ENCODE assay signal across 8 mouse cellular contexts in the genomic region with DNA sequence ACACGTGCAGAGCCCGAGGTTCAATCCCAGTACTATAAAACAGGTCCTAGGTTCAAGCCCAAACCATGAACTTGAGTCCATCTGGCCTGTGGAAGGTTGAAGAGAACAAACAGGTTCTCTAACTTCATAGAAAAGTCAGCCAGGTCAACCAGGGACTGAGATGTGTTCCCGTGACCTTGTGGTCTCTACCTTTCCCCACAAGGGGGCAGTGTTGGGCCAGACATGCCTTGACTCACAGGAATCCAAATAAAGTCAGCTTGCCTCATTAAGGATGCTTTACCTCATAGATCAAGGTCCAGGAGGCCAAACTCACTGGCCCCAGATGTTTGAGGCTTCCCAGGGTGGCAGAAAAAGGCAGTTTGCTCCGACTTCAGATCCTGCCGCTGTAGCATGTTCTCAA. TPM values are rescaled to one million over a fixed set of nuclear protein-coding genes. Genes with fewer than 3 reads are reported as not detected.
DNase-seq lines count a peak whose midpoint lies in the region; TF ChIP-seq lines count a peak whose summit lies in the region.
"Had no signal": no experiment of that assay in that cellular context is flagged by ENCODE, and none has a peak within 500 bp of the region (broad histone marks: within the 10 kb centered on the region; RNA-seq: fewer than 3 reads in every experiment).

No protein-coding gene starts in this region.

- H3K27ac ChIP-seq in CH12.LX (ENCODE audit: insufficient read depth, low read depth): no peak overlapping the region
- no peak overlapping the region for H3K27ac ChIP-seq in spleen, adult 2 months (ENCODE audit: insufficient read depth, low read length)
- H3K27ac ChIP-seq: midbrain, embryonic 12.5 days had no signal

- no peak overlapping the region for H3K4me3 ChIP-seq in CH12.LX (replicated peaks in 1 of 3; ENCODE audit: low read depth in 2 of 3, low read length in 2 of 3, poor library complexity in 1 of 3)
- no peak overlapping the region for H3K4me3 ChIP-seq in spleen, adult 2 months (ENCODE audit: extremely low read depth, insufficient read depth, insufficient read length)
- H3K4me3 ChIP-seq: midbrain, embryonic 12.5 days had no signal

- H3K27me3 ChIP-seq in CH12.LX (replicated peaks): peaks cover 35% of the 10 kb centered on the region
- H3K27me3 ChIP-seq in spleen, adult 2 months (ENCODE audit: control insufficient read depth, insufficient read depth, low read length): no peaks in the 10 kb centered on the region
- H3K27me3 ChIP-seq: midbrain, embryonic 12.5 days had no signal

- H3K9me3 ChIP-seq in CH12.LX (replicated peaks; ENCODE audit: low read length): peaks cover 4% of the 10 kb centered on the region
- H3K9me3 ChIP-seq: midbrain, embryonic 12.5 days had no signal

- dilution Hi-C loops in CH12.LX (cut with MboI; ENCODE audit: extremely low pct_ligation_motif_present, extremely low pct_unique_long_range_greater_than_20kb, low sequenced_read_pairs): no loop called here

- WGBS in spleen, adult 2 months: 25% methylated on average over 5 of the region's 5 CpGs

- no peak for TF ChIP-seq POLR2A in CH12.LX (IDR thresholded peaks at IDR 0.05; ENCODE audit: low read depth, low read length)
- no peak for TF ChIP-seq POLR2A in spleen, adult 2 months (IDR thresholded peaks at IDR 0.05; ENCODE audit: low read depth, low read length)

- TF ChIP-seq EP300 in CH12.LX (IDR thresholded peaks at IDR 0.05; ENCODE audit: low read length): no peak

- no peaks in the 10 kb centered on the region for H3K36me3 ChIP-seq in CH12.LX (replicated peaks in 1 of 2; ENCODE audit: control insufficient read depth in 1 of 2, insufficient read depth in 1 of 2, low read length in 1 of 2)
- H3K36me3 ChIP-seq in spleen, adult 2 months (ENCODE audit: control insufficient read depth, insufficient read depth, low read length): no peaks in the 10 kb centered on the region
- H3K36me3 ChIP-seq: midbrain, embryonic 12.5 days had no signal

- no peak overlapping the region for H3K4me2 ChIP-seq in CH12.LX (ENCODE audit: insufficient read depth, low read depth, poor library complexity, severe bottlenecking)
- H3K4me2 ChIP-seq: midbrain, embryonic 12.5 days had no signal

- TF ChIP-seq CTCF in CH12.LX (conservative IDR thresholded peaks at IDR 0.05 in 1 of 2, IDR thresholded peaks at IDR 0.05 in 1 of 2; ENCODE audit: low read depth in 2 of 2, low read length in 2 of 2): peak; percentile 77 to 93
- peak; percentile 73; the same call in 1 of the 2 replicates for TF ChIP-seq CTCF in spleen, adult 2 months (IDR thresholded peaks at IDR 0.05; ENCODE audit: extremely low read depth, insufficient read depth, insufficient read length, insufficient replicate concordance)

- H3K9ac ChIP-seq in CH12.LX (ENCODE audit: insufficient read depth, low read depth): no peak overlapping the region
- H3K9ac ChIP-seq: midbrain, embryonic 12.5 days had no signal

- intact Hi-C loops in gastrocnemius, postnatal 14 days (cut with DNase I; ENCODE audit: low total_unique reads): no loop called here

- peak; percentile 61 for DNase-seq in CH12.LX (ENCODE audit: extremely low read depth)
- peak; percentile 58 for DNase-seq in Muller cell, postnatal 12 days (ENCODE audit: inconsistent ontology term)
- DNase-seq in cerebellum, adult 9-10 months: peak; percentile 67
- DNase-seq in gastrocnemius, postnatal 14 days: peak; percentile 54
- DNase-seq in layer of hippocampus, adult 9-11 months: peak; percentile 53
- DNase-seq in lung, postnatal 4 days: peak; percentile 70 to 82
- peak; percentile 15 to 45 for DNase-seq in spleen, adult 2 months (ENCODE audit: low read depth in 1 of 2, low spot score in 2 of 2)

- 0 out of 4 replicates have a peak, but pooled peaks cover 0 to 2% of the 10 kb centered on the region in 2 experiments for H3K4me1 ChIP-seq in CH12.LX (ENCODE audit: control insufficient read depth in 1 of 2, insufficient read depth in 2 of 2)
- H3K4me1 ChIP-seq in spleen, adult 2 months (ENCODE audit: control insufficient read depth, insufficient read depth, insufficient read length): no peaks in the 10 kb centered on the region
- H3K4me1 ChIP-seq: midbrain, embryonic 12.5 days had no signal

- peak; percentile 59 for TF ChIP-seq RAD21 in CH12.LX (IDR thresholded peaks at IDR 0.05; ENCODE audit: low read depth, low read length)

- H3K79me2 ChIP-seq in CH12.LX (replicated peaks; ENCODE audit: control insufficient read depth, extremely low read depth, insufficient read depth, poor library complexity, severe bottlenecking): no peaks in the 10 kb centered on the region

- in situ Hi-C loops in CH12.LX (cut with MboI; ENCODE audit: low pct_ligation_motif_present, low pct_unique_long_range_greater_than_20kb, low sequenced_read_pairs): no loop called here

TF ChIP-seq in CH12.LX, 34 proteins besides CTCF, POLR2A, EP300 and RAD21:
- TF ChIP-seq BHLHE40 (IDR thresholded peaks at IDR 0.05; ENCODE audit: low read depth, low read length) (peak; percentile 39; the same call in 1 of the 2 replicates), MXI1 (IDR thresholded peaks at IDR 0.05; ENCODE audit: low read depth, low read length) (no peak), ETS1 (conservative IDR thresholded peaks at IDR 0.05; ENCODE audit: low read depth, low read length) (no peak), SMC3 (IDR thresholded peaks at IDR 0.05; ENCODE audit: low read depth, low read length) (peak; percentile 49), CHD1 (IDR thresholded peaks at IDR 0.05; ENCODE audit: low read depth, low read length) (no peak)

RNA-seq across cellular contexts. Expression of gene Sec14l3, which starts 11.1 kb away (rescaled TPM):
- total RNA-seq in CH12.LX (2012; rRNA removed) (0.21 TPM in 1 of 2 replicates, not detected in the other), CH12.LX (2014; rRNA removed) (not detected in 2 replicates)
- not detected in 2 replicates for polyA plus RNA-seq in CH12.LX (2012; ENCODE audit: insufficient read length, low read depth)
- total RNA-seq in gastrocnemius, postnatal 14 days (2021): not detected
- polyA plus RNA-seq in spleen, adult 2 months (2012; rRNA removed): not detected in 2 replicates
- polyA plus RNA-seq: midbrain, embryonic 12.5 days had no signal

RNA-seq across cellular contexts. Expression of gene Sec14l4, which starts 22.3 kb away (rescaled TPM):
- total RNA-seq in CH12.LX (2012; rRNA removed) (0.47 and 0.55 TPM in 2 replicates), CH12.LX (2014; rRNA removed) (0.42 and 0.46 TPM in 2 replicates)
- 2.2 and 3.5 TPM in 2 replicates for polyA plus RNA-seq in CH12.LX (2012; ENCODE audit: insufficient read length, low read depth)
- not detected for total RNA-seq in gastrocnemius, postnatal 14 days (2021)
- polyA plus RNA-seq in spleen, adult 2 months (2012; rRNA removed): 0.07 and 0.22 TPM in 2 replicates
- polyA plus RNA-seq: midbrain, embryonic 12.5 days had no signal

RNA-seq across cellular contexts. Expression of gene Mtfp1, which starts 41.7 kb away (rescaled TPM):
- total RNA-seq in CH12.LX (2012; rRNA removed) (30.0 and 41.0 TPM in 2 replicates), CH12.LX (2014; rRNA removed) (22.1 and 22.3 TPM in 2 replicates)
- polyA plus RNA-seq in CH12.LX (2012; ENCODE audit: insufficient read length, low read depth): 27.0 and 27.7 TPM in 2 replicates
- total RNA-seq in gastrocnemius, postnatal 14 days (2021): 10 to 100 TPM; 40.8 to 47.8 TPM
- 5.1 and 6.2 TPM in 2 replicates for polyA plus RNA-seq in spleen, adult 2 months (2012; rRNA removed)
